Mouse (Mus musculus) embryonic facial prominence, embryonic 14.5 days (tissue): ENCODE results near the gene Polr1a. TPM values are rescaled to one million over a fixed set of nuclear protein-coding genes. Genes with fewer than 3 reads are reported as not detected.

Experiments used
- ATAC-seq: fragments of 200-750 bp; cut with Nextera tagmentation; 2 replicates; pipeline ENCODE4 v1.8.0; 2017; ENCODE audit warnings: low read depth, moderate number of reproducible peaks, moderate TSS enrichment
- DNase-seq: peaks from one replicate; pipeline ENCODE4 v3.0.0-alpha.2; 2015; ENCODE audit warnings: low spot score
- H3K27ac ChIP-seq: fragments of 300-500 bp; sonication (generic); replicated peaks from 2 replicates; pipeline ENCODE4 v1.5.1; 2014; ENCODE audit warnings: low read depth, mild to moderate bottlenecking, low read length, moderate library complexity
- H3K27me3 ChIP-seq: fragments of 300-500 bp; sonication (generic); replicated peaks from 2 replicates; pipeline ENCODE4 v1.6.1; 2014; ENCODE audit warnings: low read length; ENCODE audit not compliant: control insufficient read depth, insufficient read depth
- H3K36me3 ChIP-seq: fragments of 300-500 bp; sonication (generic); 2 replicates; pipeline ENCODE4 v1.6.1; 2014; ENCODE audit warnings: low read length, mixed read lengths; ENCODE audit not compliant: control insufficient read depth, insufficient read depth
- H3K4me1 ChIP-seq: fragments of 300-500 bp; sonication (generic); 2 replicates; pipeline ENCODE4 v1.6.1; 2014; ENCODE audit warnings: antibody characterized with exemption, low read length; ENCODE audit not compliant: control insufficient read depth, insufficient read depth
- H3K4me2 ChIP-seq: fragments of 300-500 bp; sonication (generic); 2 replicates; pipeline ENCODE4 v1.6.1; 2014; ENCODE audit warnings: low read depth, mild to moderate bottlenecking, low read length, moderate library complexity, mixed read lengths
- H3K4me3 ChIP-seq: fragments of 300-500 bp; sonication (generic); 2 replicates; pipeline ENCODE4 v1.5.1; 2014; ENCODE audit warnings: low read depth, mild to moderate bottlenecking, low read length
- H3K9ac ChIP-seq: fragments of 300-500 bp; sonication (generic); 2 replicates; pipeline ENCODE4 v1.6.1; 2014; ENCODE audit warnings: low read depth, mild to moderate bottlenecking, low read length, moderate library complexity, mixed read lengths
- H3K9me3 ChIP-seq: fragments of 300-500 bp; sonication (generic); 2 replicates; pipeline ENCODE4 v1.6.1; 2016; ENCODE audit warnings: low read length; ENCODE audit not compliant: control insufficient read depth
- WGBS: fragments of 180-500 bp; shearing (Covaris S2); extraction: QIAGEN DNeasy Blood & Tissue Kit; methylation state at CpG from one replicate; pipeline ENCODE4 v1.1.7; 2014; 5-methylcytosine and 5-hydroxymethylcytosine counted together
- polyA plus RNA-seq: library from polyadenylated mRNA; unstranded; fragments of >200 nt; fragmentation: Nextera tagmentation; extraction: Ambion mirVana; gene quantifications from 2 replicates; pipeline ENCODE4 v1.2.1, GENCODE M21; 2014

Polr1a gene
- polyA plus RNA-seq, 1 experiment from 2014 or later: 28.9 TPM

DNA sequence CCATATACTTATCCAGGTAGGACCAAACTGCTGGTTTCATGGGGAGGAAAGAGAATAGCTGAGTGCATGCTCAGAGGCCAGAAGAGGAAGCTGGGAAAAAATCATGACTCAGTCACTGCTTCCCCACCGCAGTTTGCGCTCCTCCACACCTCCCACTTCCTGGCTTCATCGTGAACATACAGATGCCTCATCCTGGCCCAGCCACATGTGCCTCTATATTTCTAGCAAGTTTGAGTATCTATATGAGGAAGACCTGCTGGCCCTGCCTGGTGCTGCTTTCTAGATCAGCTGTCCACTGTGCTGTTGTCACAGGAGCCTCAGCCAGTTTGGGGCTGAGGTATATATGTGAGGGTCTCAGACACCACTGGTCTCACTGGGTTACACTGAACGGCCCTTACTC is 72.6 kb downstream of the Polr1a start:
- no peak overlapping the region for H3K9ac ChIP-seq
- no peak overlapping the region for H3K27ac ChIP-seq
- no peak for ATAC-seq
- no peak for DNase-seq
- H3K4me1 ChIP-seq: no peaks in the 10 kb centered on the region
- no peaks in the 10 kb centered on the region for H3K9me3 ChIP-seq
- H3K27me3 ChIP-seq: no peaks in the 10 kb centered on the region
- 85% methylated on average over 4 of the region's 4 CpGs for whole genome bisulfite sequencing
- no peak overlapping the region for H3K4me2 ChIP-seq
- H3K4me3 ChIP-seq: no peak overlapping the region
- peaks cover 51% of the 10 kb centered on the region for H3K36me3 ChIP-seq

DNA sequence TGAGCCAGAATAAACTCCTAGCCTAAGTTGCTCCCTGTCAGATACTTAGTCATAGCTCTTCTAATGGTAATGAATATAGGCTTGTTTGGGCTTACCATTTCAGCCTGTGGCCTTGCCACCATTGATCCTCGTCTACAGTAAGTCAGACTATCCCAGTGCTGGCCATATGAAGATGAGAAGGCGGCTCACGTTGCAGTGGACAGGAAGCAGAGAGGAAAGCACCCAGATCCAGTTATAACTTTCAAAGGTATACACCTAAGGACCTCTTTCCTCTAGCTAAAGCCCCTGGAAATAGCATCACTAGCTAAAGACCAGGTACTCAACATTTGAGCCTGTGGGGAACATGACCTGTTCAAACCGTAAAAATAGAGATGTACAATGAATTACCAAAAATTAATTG is 77.1 kb downstream of the Polr1a start:
- WGBS: 86% methylated on average over 4 of the region's 4 CpGs
- Histone ChIP-seq H3K27ac (no peak overlapping the region), H3K9ac (no peak overlapping the region), H3K4me2 (no peak overlapping the region), H3K36me3 (peaks cover 7% of the 10 kb centered on the region; the same call in 1 of the 2 replicates), H3K4me3 (no peak overlapping the region), H3K9me3 (no peaks in the 10 kb centered on the region), H3K27me3 (no peaks in the 10 kb centered on the region), H3K4me1 (peaks cover 25% of the 10 kb centered on the region)
- ATAC-seq (no peak), DNase-seq (no peak)

DNA sequence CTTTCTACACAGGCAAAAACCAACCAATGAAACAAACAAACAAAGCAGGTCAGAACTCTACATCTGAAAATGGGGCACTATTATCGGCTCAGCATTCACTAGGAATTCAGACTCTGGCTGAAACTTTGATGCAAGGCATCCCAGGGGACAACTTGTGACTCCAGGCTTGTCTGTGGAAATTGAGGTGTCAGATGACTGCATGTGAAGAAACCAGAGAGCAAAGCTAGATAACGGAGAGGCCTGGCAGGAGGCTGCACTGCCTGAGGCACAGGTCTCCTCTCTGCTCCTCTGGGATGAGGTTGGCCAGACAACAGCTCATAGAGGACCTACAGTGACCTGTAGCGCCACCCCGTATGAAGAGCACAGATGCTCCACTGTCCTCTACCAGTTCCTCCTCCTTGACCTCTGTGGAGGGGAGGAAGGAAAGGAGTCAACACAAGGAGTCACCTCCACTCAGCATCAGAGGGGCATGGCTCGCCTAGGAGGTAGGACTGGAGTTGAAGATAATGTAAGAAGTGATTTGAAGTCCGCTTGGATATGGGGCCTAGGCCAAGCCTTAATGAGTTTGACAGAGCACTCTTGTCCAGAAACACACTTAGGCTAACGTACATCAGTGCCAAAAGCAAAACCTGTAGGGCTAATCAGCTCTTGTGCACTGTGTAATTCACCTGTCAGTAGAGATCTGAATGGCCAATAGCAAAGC is 78.8 kb downstream of the Polr1a start:
- no peak overlapping the region for H3K4me2 ChIP-seq
- no peak overlapping the region for H3K27ac ChIP-seq
- WGBS: 50% methylated on average over 7 of the region's 7 CpGs
- H3K9me3 ChIP-seq: no peaks in the 10 kb centered on the region
- DNase-seq (no peak), ATAC-seq (no peak)
- no peaks in the 10 kb centered on the region for H3K36me3 ChIP-seq
- no peaks in the 10 kb centered on the region for H3K27me3 ChIP-seq
- H3K4me1 ChIP-seq: peaks cover 38% of the 10 kb centered on the region
- no peak overlapping the region for H3K9ac ChIP-seq
- no peak overlapping the region for H3K4me3 ChIP-seq

DNA sequence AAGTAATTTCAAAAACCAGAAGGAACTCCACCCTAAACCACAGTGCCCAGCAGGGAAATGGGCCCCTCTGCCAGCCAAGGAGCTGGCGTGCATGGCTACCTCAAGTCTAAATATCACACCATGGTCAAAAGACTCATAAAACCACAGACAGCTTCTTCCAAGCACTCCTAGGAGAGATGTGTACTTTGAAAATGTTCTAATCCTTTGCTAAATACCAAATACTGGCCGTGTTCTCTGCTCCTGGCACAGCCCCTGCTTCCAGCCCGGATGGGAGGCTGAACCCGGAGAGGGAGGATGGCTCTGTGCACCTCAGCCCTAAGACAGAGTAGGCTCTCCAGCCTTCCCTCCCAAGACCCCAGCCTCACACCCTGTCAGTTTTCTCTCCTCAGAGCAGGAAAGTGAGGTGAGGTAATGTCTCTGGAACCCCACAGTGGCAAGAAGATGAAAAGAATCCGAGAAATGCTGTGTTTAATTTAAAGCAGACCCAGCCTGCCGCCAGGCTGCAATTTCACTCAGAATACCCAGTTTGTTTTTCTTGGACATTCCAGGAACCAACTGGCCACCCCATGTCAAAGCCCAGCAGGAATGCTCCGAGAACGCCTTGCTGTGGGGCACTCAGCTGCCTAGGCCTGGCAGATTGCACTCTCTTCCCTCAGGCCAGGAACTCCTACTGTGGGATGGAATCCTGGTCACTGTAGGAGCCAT is 80.9 kb downstream of the Polr1a start:
- DNase-seq (peak; percentile 87), ATAC-seq (peak; percentile 84)
- H3K27me3 ChIP-seq: no peaks in the 10 kb centered on the region
- no peak overlapping the region for H3K4me3 ChIP-seq
- no peaks in the 10 kb centered on the region for H3K9me3 ChIP-seq
- H3K36me3 ChIP-seq: no peaks in the 10 kb centered on the region
- peak overlapping the region; percentile 25; the same call in 1 of the 2 replicates for H3K4me2 ChIP-seq
- peaks cover 38% of the 10 kb centered on the region for H3K4me1 ChIP-seq
- H3K9ac ChIP-seq: peak overlapping the region; percentile 28; the same call in 1 of the 2 replicates
- 10% methylated on average over 8 of the region's 8 CpGs for WGBS
- peak overlapping the region; percentile 92 for H3K27ac ChIP-seq

DNA sequence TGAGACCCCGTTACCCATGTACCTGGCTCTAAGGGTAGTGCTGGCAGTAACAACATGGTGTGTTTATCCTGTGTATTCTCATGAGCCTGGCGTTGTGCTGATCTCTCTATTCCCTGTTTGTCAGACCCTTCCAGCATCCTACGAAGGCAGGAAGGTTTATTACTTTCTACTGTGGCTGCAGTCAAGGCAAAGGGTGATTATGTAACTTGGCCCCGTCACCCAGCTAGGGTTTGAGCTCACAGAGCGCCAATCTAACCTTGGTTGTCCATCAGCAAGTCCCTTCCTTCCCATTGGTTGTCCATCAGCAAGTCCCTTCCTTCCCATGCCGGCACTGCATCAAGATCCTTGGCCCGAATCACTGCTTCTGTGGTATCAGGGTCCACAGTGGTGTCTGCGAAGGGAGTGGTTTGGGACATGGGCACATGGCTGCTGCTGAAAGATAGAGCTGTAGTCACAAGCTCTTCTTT is 81.6 kb downstream of the Polr1a start:
- ATAC-seq: no peak
- Histone ChIP-seq H3K27ac (peak overlapping the region; percentile 92), H3K9ac (no peak overlapping the region), H3K4me3 (no peak overlapping the region), H3K36me3 (no peaks in the 10 kb centered on the region), H3K4me2 (peak overlapping the region; percentile 25; the same call in 1 of the 2 replicates), H3K9me3 (no peaks in the 10 kb centered on the region), H3K4me1 (peaks cover 38% of the 10 kb centered on the region), H3K27me3 (no peaks in the 10 kb centered on the region)
- WGBS: 43% methylated on average over 8 of the region's 8 CpGs
- DNase-seq: no peak

DNA sequence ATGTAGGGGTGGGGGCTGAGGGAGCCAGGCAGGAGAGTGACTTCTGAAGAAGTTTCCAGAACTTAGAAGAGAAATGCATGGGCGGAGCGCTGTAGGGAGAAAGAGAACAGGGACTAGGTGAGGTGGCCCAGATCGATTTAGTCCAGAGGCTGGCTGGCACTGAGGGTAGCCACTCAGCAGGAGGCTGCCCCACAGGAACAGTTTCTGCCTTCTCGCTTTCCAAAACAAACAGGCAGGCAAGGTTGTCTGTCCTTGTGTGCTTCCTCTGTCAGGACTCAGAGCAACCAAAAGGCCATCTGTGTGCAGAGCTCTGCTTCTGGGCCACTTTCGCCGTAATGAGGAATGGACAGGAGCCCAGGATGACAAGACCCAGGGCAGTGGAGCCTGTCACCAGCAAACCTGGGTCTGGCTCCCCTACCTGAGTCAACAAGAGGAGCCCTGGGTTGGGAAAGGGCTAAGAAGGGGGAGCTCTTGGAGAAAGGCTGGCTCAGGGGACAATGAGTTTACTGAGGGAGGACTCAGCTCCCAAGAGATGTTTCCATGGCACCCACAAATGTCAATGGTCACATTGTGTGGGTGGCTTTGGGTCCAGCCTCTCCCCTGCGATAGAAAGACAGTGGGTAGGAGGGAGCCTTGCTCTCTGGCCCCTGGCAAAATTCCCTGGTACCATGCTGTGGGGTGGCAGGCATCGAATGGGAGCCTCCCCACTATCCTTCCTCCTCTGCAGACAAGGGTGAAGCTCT is 82.5 kb downstream of the Polr1a start:
- no peak overlapping the region; the same call in 1 of the 2 replicates for H3K9ac ChIP-seq
- H3K27ac ChIP-seq: peak overlapping the region; percentile 92
- H3K9me3 ChIP-seq: no peaks in the 10 kb centered on the region
- no peak overlapping the region for H3K4me2 ChIP-seq
- H3K27me3 ChIP-seq: no peaks in the 10 kb centered on the region
- H3K4me3 ChIP-seq: no peak overlapping the region
- ATAC-seq (no peak), DNase-seq (no peak)
- peaks cover 38% of the 10 kb centered on the region for H3K4me1 ChIP-seq
- no peaks in the 10 kb centered on the region for H3K36me3 ChIP-seq
- WGBS: 57% methylated on average over 7 of the region's 8 CpGs

DNA sequence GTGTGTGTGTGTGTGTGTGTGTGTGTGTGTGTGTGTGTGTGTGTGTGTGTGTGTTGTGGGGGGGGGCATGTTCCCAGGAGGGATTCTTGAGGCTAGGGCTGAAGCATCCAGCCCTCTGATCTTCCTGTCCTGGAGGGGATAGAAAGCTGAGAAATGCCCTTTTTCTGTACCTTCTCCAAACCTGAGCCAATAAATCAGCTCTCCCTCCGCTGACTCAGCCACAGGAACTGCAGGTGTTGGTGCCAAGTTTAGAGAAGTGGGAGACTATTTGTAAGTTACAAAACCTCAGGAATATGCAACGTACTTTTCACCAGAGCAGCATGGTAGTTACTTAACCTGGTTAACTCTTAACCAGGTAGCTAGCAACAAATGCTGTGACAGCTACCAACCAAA is 83.1 kb downstream of the Polr1a start:
- Histone ChIP-seq H3K9me3 (0 out of 2 replicates have a peak, but pooled peaks cover 3% of the 10 kb centered on the region), H3K9ac (no peak overlapping the region), H3K4me3 (no peak overlapping the region), H3K4me1 (peaks cover 38% of the 10 kb centered on the region), H3K36me3 (no peaks in the 10 kb centered on the region), H3K4me2 (no peak overlapping the region), H3K27ac (no peak overlapping the region), H3K27me3 (no peaks in the 10 kb centered on the region)
- WGBS: 64% methylated on average over 2 of the region's 2 CpGs
- DNase-seq: no peak
- ATAC-seq: no peak

DNA sequence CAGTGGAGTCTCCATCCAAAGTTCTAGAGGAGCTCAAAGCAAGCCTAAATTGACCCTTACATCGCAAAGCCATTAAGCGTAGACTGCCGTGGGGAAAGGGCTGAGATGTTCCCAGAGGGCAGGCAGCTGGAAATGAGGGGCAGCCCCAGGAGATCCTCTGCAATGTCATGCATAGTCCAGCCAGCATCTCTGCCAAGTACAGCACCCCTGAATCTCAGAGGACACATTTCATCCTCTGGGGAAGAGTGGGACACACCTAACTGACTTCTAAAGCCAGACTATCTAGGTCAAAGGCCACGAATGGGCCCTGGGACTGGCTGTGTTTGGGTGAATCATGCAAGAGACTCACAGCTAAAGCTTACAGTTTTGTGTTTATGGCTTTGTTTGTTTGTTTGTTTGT is 85.2 kb downstream of the Polr1a start:
- H3K27ac ChIP-seq: no peak overlapping the region
- H3K27me3 ChIP-seq: no peaks in the 10 kb centered on the region
- ATAC-seq: no peak
- 83% methylated on average over 4 of the region's 4 CpGs for whole genome bisulfite sequencing
- peaks cover 30% of the 10 kb centered on the region for H3K4me1 ChIP-seq
- H3K36me3 ChIP-seq: no peaks in the 10 kb centered on the region
- no peak overlapping the region for H3K4me2 ChIP-seq
- H3K9me3 ChIP-seq: 0 out of 2 replicates have a peak, but pooled peaks cover 3% of the 10 kb centered on the region
- H3K9ac ChIP-seq: no peak overlapping the region
- no peak overlapping the region for H3K4me3 ChIP-seq
- no peak for DNase-seq
